Mouse (Mus musculus) neural tube, embryonic 13.5 days (tissue): ENCODE measurements around the gene Fance. TPM values are rescaled to one million over a fixed set of nuclear protein-coding genes. Genes with fewer than 3 reads are reported as not detected.
"Not testable (repeated sequence)": the region's sequence is repeated elsewhere in the genome, so short reads cannot be mapped to it uniquely, and the experiment has no call there.

Experiments used
- ATAC-seq: fragments of 200-750 bp; cut with Nextera tagmentation; 2 replicates; pipeline ENCODE4 v1.8.0; 2017; ENCODE audit warnings: low read depth, mild to moderate bottlenecking, moderate TSS enrichment, moderate library complexity
- H3K27ac ChIP-seq: fragments of 300-500 bp; sonication (generic); replicated peaks from 2 replicates; pipeline ENCODE4 v1.5.1; 2015; ENCODE audit warnings: moderate library complexity, mild to moderate bottlenecking, inconsistent platforms
- H3K27me3 ChIP-seq: fragments of 300-500 bp; sonication (generic); 2 replicates; pipeline ENCODE4 v1.6.1; 2015; ENCODE audit warnings: mild to moderate bottlenecking, inconsistent platforms
- H3K36me3 ChIP-seq: fragments of 300-500 bp; sonication (generic); 2 replicates; pipeline ENCODE4 v1.6.1; 2015; ENCODE audit warnings: mild to moderate bottlenecking, inconsistent platforms
- H3K4me1 ChIP-seq: fragments of 300-500 bp; sonication (generic); replicated peaks from 2 replicates; pipeline ENCODE4 v1.6.1; 2015; ENCODE audit warnings: inconsistent platforms
- H3K4me2 ChIP-seq: fragments of 300-500 bp; sonication (generic); 2 replicates; pipeline ENCODE4 v1.6.1; 2015; ENCODE audit warnings: inconsistent platforms, mild to moderate bottlenecking, moderate library complexity
- H3K4me3 ChIP-seq: fragments of 300-500 bp; sonication (generic); 2 replicates; pipeline ENCODE4 v1.5.1; 2015; ENCODE audit warnings: mild to moderate bottlenecking, inconsistent platforms
- H3K9ac ChIP-seq: fragments of 300-500 bp; sonication (generic); 2 replicates; pipeline ENCODE4 v1.6.1; 2015; ENCODE audit warnings: moderate library complexity, mild to moderate bottlenecking, inconsistent platforms
- H3K9me3 ChIP-seq: fragments of 300-500 bp; sonication (generic); 2 replicates; pipeline ENCODE4 v1.6.1; 2016; ENCODE audit warnings: inconsistent platforms
- WGBS: fragments of 180-500 bp; shearing (Covaris S2); methylation state at CpG from one replicate; pipeline ENCODE4 v1.1.7; 2015; 5-methylcytosine and 5-hydroxymethylcytosine counted together
- polyA plus RNA-seq: library from polyadenylated mRNA; unstranded; fragments of >200 nt; fragmentation: Nextera tagmentation; extraction: Ambion mirVana; gene quantifications from 2 replicates; pipeline ENCODE4 v1.2.1, GENCODE M21; 2015

Fance gene
- polyA plus RNA-seq, 1 experiment from 2014 or later: 23.3 TPM

DNA sequence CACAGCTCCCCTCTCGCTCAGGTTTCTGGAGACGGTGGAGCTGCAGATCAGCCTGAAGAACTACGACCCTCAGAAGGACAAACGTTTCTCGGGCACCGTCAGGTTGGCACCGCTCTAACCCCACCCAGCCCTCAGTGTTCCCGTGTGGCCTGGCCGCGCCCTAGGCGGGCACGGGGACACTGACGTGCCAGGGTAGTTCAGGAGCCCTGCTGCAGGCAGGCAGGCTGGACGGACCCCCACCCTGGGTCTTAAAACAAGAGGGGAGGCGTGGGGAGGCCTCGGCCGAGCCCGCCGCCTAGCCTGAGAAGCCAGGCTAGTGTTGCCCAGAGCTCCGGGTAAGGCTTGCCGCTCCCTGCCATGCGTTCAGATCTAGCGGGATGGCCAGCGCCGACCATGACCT is 15.6 kb downstream of the Fance start:
- peak overlapping the region; percentile 94 for H3K4me3 ChIP-seq
- no peaks in the 10 kb centered on the region for H3K27me3 ChIP-seq
- peaks cover 37% of the 10 kb centered on the region for H3K36me3 ChIP-seq
- ATAC-seq: peak; percentile 45
- H3K27ac ChIP-seq: peak overlapping the region; percentile 96
- peak overlapping the region; percentile 99 for H3K9ac ChIP-seq
- H3K4me1 ChIP-seq: peaks cover 35% of the 10 kb centered on the region
- H3K4me2 ChIP-seq: peak overlapping the region; percentile 96
- WGBS: under 1% methylated on average over 25 of the region's 25 CpGs
- H3K9me3 ChIP-seq: no peaks in the 10 kb centered on the region; the same call in 1 of the 2 replicates

DNA sequence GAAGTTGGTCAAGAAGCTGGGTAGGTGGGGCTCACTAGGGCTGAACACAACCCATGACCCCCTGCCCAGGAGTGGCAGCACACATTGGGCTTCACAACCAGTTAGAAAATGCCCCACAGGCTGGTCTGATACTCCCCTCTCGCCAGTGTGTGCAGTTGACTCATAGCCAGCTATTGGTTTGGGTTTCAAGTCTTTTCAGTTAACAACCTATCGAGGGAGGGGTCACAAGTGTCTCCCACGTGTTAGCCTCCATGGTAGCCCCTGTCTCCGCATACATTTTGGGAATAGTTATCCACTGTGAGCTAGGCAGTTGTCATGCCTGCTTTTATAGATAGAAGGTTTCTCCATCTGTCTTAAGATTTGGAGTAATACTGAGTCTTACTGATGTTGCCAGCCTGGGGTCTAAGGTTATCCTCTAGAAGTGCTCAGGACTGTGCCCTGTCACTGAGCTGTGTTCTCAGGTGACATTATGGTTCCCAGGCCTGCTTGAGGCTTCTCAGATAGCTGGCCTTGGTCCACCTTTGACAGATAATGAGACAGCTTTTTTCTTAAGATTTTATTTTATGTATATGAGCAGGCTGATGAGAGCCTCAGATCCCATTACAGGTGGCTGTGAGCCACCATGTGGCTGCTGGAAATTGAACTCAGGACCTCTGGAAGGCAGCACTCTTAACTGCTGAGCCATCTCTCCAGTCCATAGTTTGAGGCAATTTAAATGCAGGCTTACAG is 16.3 kb downstream of the Fance start:
- no peak for ATAC-seq
- Histone ChIP-seq H3K4me2 (peak overlapping the region; percentile 96), H3K4me1 (peaks cover 35% of the 10 kb centered on the region), H3K9ac (peak overlapping the region; percentile 99), H3K9me3 (no peaks in the 10 kb centered on the region; the same call in 1 of the 2 replicates), H3K36me3 (peaks cover 30% of the 10 kb centered on the region), H3K27me3 (no peaks in the 10 kb centered on the region), H3K27ac (no peak overlapping the region), H3K4me3 (peak overlapping the region; percentile 94)
- 9% methylated on average over 4 of the region's 4 CpGs for WGBS

DNA sequence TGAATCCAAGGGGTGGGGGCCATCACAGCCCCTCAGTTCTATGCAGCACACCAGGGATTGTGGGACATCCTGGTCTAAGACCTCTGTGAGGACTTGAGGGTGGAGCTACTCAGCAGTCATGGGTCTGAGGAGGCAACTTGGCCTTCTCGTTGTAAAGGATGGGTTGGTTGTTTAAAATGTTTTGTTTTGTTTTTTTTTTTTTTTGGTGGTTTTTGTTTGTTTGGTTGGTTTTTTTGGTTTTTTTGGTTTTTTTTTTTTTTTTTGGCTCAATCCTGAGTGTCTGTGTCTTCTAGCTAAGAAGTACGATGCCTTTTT is 16.9 kb downstream of the Fance start:
- 55% methylated on average over 2 of the region's 2 CpGs for WGBS
- no peaks in the 10 kb centered on the region for H3K27me3 ChIP-seq
- peak overlapping the region; percentile 99 for H3K9ac ChIP-seq
- H3K36me3 ChIP-seq: peaks cover 27% of the 10 kb centered on the region
- no peak overlapping the region for H3K27ac ChIP-seq
- H3K4me2 ChIP-seq: peak overlapping the region; percentile 96
- H3K9me3 ChIP-seq: no peaks in the 10 kb centered on the region
- ATAC-seq: no peak
- peaks cover 35% of the 10 kb centered on the region for H3K4me1 ChIP-seq
- peak overlapping the region; percentile 94 for H3K4me3 ChIP-seq

DNA sequence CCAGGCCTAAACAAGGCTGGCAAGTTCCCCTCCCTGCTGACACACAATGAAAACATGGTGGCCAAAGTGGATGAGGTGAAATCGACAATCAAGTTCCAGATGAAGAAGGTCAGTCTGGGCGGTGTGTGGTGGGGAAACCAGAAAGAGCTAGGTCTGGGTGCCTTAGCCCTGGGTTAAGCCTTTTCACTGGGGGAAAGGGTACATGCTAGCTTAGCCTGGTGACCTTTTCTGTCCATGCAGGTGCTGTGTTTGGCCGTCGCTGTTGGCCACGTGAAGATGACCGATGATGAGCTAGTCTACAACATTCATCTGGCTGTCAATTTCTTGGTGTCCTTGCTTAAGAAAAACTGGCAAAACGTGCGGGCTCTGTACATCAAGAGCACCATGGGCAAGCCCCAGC is 17.3 kb downstream of the Fance start:
- H3K4me1 ChIP-seq: peaks cover 35% of the 10 kb centered on the region

DNA sequence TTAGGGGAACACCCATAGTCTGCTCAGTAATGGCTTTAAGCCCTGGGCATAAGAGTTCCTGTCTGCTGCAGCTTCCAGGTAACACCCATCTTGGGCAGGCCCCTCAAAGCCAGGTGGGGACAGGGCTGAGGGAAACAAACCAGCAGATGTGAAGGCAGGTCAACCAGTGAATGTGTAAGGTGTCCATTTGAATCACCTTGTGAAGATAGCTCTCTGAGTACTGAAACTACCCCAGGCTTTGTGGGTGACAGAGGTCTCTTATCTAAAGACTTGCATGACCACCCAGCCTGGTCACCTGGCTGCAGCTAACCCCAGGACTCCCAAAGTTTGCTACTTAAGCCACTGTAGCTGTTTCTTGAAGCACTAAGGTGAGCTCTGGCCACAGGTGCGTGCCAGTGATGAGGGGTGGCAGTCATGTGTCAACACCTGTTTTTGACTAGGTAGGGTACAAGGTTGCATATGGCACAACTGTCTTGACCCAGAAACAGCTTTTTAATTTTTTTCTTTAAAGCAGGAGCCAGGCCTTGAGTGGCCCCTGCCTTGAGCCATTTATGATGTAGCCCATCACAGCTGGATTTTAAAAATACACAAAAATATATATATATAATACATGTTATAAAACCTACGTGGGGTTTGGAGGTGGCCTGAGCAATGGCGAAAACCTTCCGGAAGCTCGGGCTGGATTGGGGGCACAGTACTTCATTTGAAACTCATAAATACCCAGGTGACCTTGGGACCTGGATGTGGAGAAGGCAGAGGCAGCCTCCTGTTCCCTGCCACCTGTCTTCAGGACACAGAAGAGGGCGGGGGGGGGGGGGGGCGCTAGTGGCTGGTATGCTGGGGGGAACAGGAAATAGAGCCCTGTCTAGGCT is 18.2 kb downstream of the Fance start:
- Histone ChIP-seq H3K36me3 (peaks cover 23% of the 10 kb centered on the region), H3K9ac (no peak overlapping the region), H3K27ac (no peak overlapping the region), H3K4me3 (no peak overlapping the region), H3K9me3 (no peaks in the 10 kb centered on the region), H3K4me1 (peaks cover 35% of the 10 kb centered on the region), H3K27me3 (no peaks in the 10 kb centered on the region), H3K4me2 (no peak overlapping the region)
- 36% methylated on average over 7 of the region's 7 CpGs for WGBS
- ATAC-seq: no peak

More for the DNA sequence above, 17.3 kb downstream of the Fance start:
- Histone ChIP-seq H3K4me2 (0 out of 2 replicates have a peak overlapping the region, but pooled peaks have one; percentile 5), H3K36me3 (peaks cover 27% of the 10 kb centered on the region)
- not testable (repeated sequence) for H3K27me3 ChIP-seq, ATAC-seq, H3K4me3 ChIP-seq, H3K9ac ChIP-seq, H3K27ac ChIP-seq, H3K9me3 ChIP-seq
- 67% methylated on average over 8 of the region's 8 CpGs for WGBS

DNA sequence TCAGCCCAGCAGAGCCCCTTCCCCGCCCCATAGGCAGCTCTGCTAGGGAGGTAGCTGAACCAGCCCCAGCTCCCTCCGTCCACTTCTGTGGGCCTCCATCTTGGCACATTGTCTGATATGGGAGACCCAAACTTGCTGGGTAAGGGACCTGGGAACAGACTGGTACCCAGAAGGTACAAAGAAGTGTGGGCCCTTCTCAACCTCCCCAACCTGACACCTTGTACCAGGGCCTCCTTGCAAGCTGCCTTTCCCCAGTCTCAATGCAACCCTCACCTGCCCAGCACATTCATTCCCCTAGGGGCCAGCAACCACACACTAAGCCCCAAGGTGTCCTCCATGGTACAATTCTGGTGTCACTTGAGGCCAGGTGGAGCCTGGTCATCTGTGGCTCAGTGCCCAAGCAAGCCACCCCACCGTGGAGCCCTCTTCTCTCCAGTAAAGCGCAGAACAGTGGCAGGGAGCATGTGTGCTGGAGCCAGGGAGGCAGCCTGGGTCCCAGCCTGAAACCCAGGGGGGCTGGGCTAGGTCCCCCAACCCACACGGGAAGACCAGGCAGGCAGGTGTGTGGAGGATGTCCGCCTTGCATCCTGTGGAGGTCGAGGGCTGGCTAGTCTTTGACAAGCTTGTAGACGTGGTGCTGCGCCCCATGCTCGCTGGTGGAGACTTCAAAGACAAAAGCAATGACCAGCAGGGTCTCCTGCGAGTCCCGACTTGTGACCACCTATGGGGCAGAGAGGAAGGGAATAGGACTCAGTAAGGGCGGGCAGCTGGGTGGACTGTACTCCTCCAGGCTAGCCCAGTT is 19.0 kb downstream of the Fance start:
- Histone ChIP-seq H3K36me3 (peaks cover 23% of the 10 kb centered on the region), H3K9ac (no peak overlapping the region), H3K27ac (no peak overlapping the region), H3K27me3 (no peaks in the 10 kb centered on the region), H3K9me3 (no peaks in the 10 kb centered on the region), H3K4me2 (no peak overlapping the region), H3K4me3 (no peak overlapping the region), H3K4me1 (peaks cover 34% of the 10 kb centered on the region)
- ATAC-seq: no peak
- 45% methylated on average over 13 of the region's 13 CpGs for WGBS

DNA sequence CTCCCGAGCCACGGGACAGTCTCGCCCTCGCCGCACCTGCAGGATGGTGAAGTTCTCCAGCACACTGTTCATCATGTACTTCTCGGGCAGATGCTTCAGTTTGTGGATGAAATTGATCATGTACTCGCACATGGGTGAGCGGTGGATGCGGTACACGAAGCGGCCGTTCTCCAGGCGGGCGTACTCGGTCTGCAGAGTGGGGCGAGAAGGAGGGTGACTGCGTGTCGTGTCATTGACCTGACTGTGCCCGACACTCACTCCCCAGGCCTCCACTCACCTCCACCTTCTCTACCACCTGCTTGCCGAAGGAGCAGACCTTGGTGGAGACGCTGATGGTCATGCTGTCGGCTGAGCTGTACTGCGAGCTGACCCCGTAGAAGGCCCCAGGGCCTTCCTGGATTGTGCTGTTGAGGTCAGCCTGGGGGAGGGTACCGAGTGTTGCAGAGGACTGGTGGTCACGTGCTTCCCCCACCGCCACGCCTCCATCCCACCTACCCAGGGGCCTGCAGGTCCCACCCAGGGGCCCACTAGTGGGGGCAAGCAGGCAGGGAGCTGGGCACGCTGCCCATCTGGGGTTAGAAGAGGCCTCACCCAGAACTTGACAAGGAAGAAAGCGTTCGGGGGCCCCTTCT is 19.7 kb downstream of the Fance start:
- WGBS: 59% methylated on average over 31 of the region's 31 CpGs
- Histone ChIP-seq H3K4me3 (no peak overlapping the region), H3K27ac (no peak overlapping the region), H3K4me2 (no peak overlapping the region; the same call in 1 of the 2 replicates), H3K36me3 (peaks cover 23% of the 10 kb centered on the region), H3K4me1 (peaks cover 26% of the 10 kb centered on the region), H3K27me3 (no peaks in the 10 kb centered on the region), H3K9me3 (no peaks in the 10 kb centered on the region), H3K9ac (no peak overlapping the region)
- no peak for ATAC-seq

DNA sequence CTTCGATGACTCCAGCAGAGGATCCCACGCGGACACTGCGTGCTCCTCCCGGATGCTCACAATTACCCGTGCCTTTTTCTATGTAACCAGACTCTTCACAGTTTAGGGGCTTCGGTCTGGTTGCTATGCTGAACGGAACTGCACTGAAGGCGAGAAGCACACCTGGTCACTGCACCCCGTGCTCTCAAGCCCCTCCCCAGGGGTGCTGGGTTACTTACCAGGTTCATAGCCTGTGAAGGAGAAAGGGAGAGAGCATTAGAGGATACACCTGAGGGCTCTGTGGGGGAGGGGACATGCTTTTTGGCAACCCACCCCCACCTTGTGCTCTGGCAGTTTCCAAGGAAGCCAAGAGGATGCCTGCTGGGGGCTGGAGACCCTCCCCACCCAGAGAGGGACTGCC is 21.9 kb downstream of the Fance start:
- no peaks in the 10 kb centered on the region for H3K27me3 ChIP-seq
- H3K4me3 ChIP-seq: no peak overlapping the region
- H3K4me1 ChIP-seq: peaks cover 12% of the 10 kb centered on the region
- no peak overlapping the region for H3K27ac ChIP-seq
- H3K9me3 ChIP-seq: no peaks in the 10 kb centered on the region
- peaks cover 15% of the 10 kb centered on the region for H3K36me3 ChIP-seq
- H3K4me2 ChIP-seq: no peak overlapping the region
- 70% methylated on average over 10 of the region's 10 CpGs for WGBS
- H3K9ac ChIP-seq: no peak overlapping the region
- no peak for ATAC-seq

DNA sequence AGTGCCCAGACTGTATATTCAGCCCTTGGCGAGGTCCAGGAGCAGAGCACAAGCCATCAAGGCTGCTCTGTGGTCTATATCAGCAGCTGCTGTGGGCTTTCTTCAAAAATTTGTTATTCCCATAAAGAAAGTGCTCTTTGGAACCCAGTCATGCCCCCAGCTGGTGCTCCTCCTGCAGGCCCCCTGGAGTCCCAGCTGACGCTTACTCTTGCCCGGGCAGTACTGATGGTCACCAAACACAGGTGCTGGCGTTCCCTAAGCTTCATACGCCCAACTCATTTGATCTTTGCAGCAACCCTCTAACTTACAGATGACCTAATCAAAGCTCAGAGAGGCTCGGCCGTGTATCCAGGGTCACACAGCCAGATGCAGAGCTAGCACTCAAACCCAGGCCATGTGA is 24.2 kb downstream of the Fance start:
- H3K4me3 ChIP-seq: no peak overlapping the region
- no peak overlapping the region for H3K27ac ChIP-seq
- no peak overlapping the region for H3K4me2 ChIP-seq
- WGBS: 92% methylated on average over 7 of the region's 7 CpGs
- no peak overlapping the region for H3K9ac ChIP-seq
- H3K9me3 ChIP-seq: no peaks in the 10 kb centered on the region
- H3K36me3 ChIP-seq: no peaks in the 10 kb centered on the region
- H3K27me3 ChIP-seq: peaks cover 7% of the 10 kb centered on the region; the same call in 1 of the 2 replicates
- ATAC-seq: no peak
- peaks cover 19% of the 10 kb centered on the region for H3K4me1 ChIP-seq

DNA sequence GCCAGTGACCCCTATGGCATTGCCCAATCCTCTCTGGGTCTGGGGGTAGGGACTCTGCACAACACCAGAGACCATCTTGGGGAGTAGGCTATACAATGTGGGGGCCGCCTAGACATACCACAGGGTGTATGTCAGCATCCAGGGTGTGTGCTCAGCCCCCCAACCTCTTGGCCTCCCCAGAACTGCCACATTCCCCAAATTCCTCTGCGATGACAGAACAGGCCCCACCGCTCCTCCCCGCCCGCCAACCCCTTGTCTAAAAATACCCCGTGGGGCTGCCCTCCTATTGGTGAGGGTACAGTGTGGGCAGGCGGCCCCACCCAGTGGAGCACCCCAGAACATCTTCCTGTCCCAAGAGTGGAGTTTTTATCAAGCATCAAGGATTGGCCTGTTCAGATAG is 27.3 kb downstream of the Fance start:
- Histone ChIP-seq H3K4me3 (no peak overlapping the region), H3K4me2 (peak overlapping the region; percentile 55), H3K36me3 (no peaks in the 10 kb centered on the region), H3K4me1 (peaks cover 31% of the 10 kb centered on the region), H3K27me3 (peaks cover 13% of the 10 kb centered on the region), H3K9me3 (no peaks in the 10 kb centered on the region), H3K27ac (no peak overlapping the region), H3K9ac (peak overlapping the region; percentile 62; the same call in 1 of the 2 replicates)
- WGBS: 77% methylated on average over 7 of the region's 7 CpGs
- ATAC-seq: 0 out of 2 replicates have a peak, but pooled peaks have one; percentile 34

DNA sequence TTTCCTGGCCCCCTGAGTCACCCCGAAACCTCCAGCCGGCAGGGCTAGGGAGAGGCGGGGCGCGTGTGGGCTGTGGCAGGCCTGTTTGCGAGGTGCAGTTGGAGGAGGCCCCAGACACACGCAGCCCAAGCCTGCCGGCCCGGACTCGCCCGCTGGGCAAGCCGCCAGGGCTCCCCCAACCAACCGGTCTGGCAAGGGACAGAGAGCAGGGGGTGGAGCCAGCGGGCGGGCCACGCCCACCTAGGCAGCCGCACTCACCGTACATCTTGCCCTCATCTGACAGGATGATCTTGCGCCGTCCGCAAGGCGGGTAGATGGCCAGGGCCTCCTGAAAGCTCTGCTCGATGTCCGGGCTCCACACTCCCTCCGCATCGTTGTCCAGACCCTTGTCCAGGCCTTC is 27.8 kb downstream of the Fance start:
- Histone ChIP-seq H3K9ac (peak overlapping the region; percentile 62), H3K27ac (no peak overlapping the region), H3K27me3 (peaks cover 18% of the 10 kb centered on the region), H3K4me3 (peak overlapping the region; percentile 24), H3K9me3 (no peaks in the 10 kb centered on the region), H3K36me3 (no peaks in the 10 kb centered on the region), H3K4me2 (peak overlapping the region; percentile 55), H3K4me1 (peaks cover 36% of the 10 kb centered on the region)
- peak; percentile 79 for ATAC-seq
- 6% methylated on average over 26 of the region's 26 CpGs for WGBS
